Comparison of ENCODE assay signal across 8 mouse cellular contexts in genomic region chr5:130254164-130255016, GRCm38 (mm10). TPM values are rescaled to one million over a fixed set of nuclear protein-coding genes. Genes with fewer than 3 reads are reported as not detected.
DNase-seq lines count a peak whose midpoint lies in the region; ATAC-seq and TF ChIP-seq lines count a peak whose summit lies in the region.

No protein-coding gene starts in this region.

- TF ChIP-seq EP300 in heart, postnatal 0 days (IDR thresholded peaks at IDR 0.05; ENCODE audit: low read depth): no peak

- ATAC-seq in heart, postnatal 0 days (ENCODE audit: insufficient read depth, low read depth): no peak
- ATAC-seq in limb, embryonic 14.5 days (ENCODE audit: low FRiP score, low read depth): no peak
- no peak for ATAC-seq in midbrain, embryonic 15.5 days (replicated peaks)

- H3K27ac ChIP-seq in heart, postnatal 0 days (ENCODE audit: low read depth): peak overlapping the region; percentile 87
- peak overlapping the region; percentile 71 for H3K27ac ChIP-seq in limb, embryonic 14.5 days (replicated peaks; ENCODE audit: low read depth, low read length)
- peak overlapping the region; percentile 86 for H3K27ac ChIP-seq in midbrain, embryonic 15.5 days

- 6% methylated on average over 19 of the region's 19 CpGs for WGBS in heart, postnatal 0 days
- WGBS in limb, embryonic 14.5 days: 16% methylated on average over 19 of the region's 19 CpGs
- 21% methylated on average over 19 of the region's 19 CpGs for WGBS in midbrain, embryonic 15.5 days

- DNase-seq in adrenal gland, postnatal 10 days: peak; percentile 24
- DNase-seq in adrenal gland, postnatal 4 days (ENCODE audit: low spot score in 2 of 2): no peak
- DNase-seq in 416B (ENCODE audit: low read depth): peak; percentile 71
- DNase-seq in embryo, embryonic 10.5 days (ENCODE audit: low spot score): peak; percentile 71
- peak; percentile 86 for DNase-seq in heart, postnatal 0 days (ENCODE audit: low spot score)
- DNase-seq in limb, embryonic 14.5 days (ENCODE audit: low spot score): peak; percentile 76
- DNase-seq in layer of hippocampus, postnatal 10 days (ENCODE audit: low spot score in 2 of 2): no peak

- peak overlapping the region; percentile 72 for H3K4me3 ChIP-seq in heart, postnatal 0 days (ENCODE audit: low read depth, low read length)
- H3K4me3 ChIP-seq in limb, embryonic 14.5 days (replicated peaks; ENCODE audit: low read length): peak overlapping the region; percentile 75
- peak overlapping the region; percentile 89 for H3K4me3 ChIP-seq in midbrain, embryonic 15.5 days

- no peaks in the 10 kb centered on the region for H3K27me3 ChIP-seq in heart, postnatal 0 days (ENCODE audit: control insufficient read depth, insufficient read depth, low read length)
- H3K27me3 ChIP-seq in limb, embryonic 14.5 days (ENCODE audit: control insufficient read depth, insufficient read depth, low read length): no peaks in the 10 kb centered on the region
- no peaks in the 10 kb centered on the region for H3K27me3 ChIP-seq in midbrain, embryonic 15.5 days (replicated peaks)

- peak overlapping the region; percentile 79 for H3K9ac ChIP-seq in heart, postnatal 0 days (replicated peaks; ENCODE audit: low read depth, low read length)
- peak overlapping the region; percentile 72 for H3K9ac ChIP-seq in limb, embryonic 14.5 days (ENCODE audit: low read depth, low read length, severe bottlenecking)
- peak overlapping the region; percentile 88 for H3K9ac ChIP-seq in midbrain, embryonic 15.5 days

- TF ChIP-seq POLR2A in limb, embryonic 14.5 days (IDR thresholded peaks at IDR 0.05; ENCODE audit: borderline replicate concordance, extremely low read depth, insufficient read depth, insufficient read length): no peak

- TF ChIP-seq CTCF in heart, postnatal 0 days (IDR thresholded peaks at IDR 0.05; ENCODE audit: low read depth): peak; percentile 56

- peaks cover 6% of the 10 kb centered on the region for H3K4me1 ChIP-seq in heart, postnatal 0 days (ENCODE audit: control insufficient read depth, insufficient read depth)
- peaks cover 9% of the 10 kb centered on the region for H3K4me1 ChIP-seq in limb, embryonic 14.5 days (ENCODE audit: control insufficient read depth, insufficient read depth, low read length)
- peaks cover 28% of the 10 kb centered on the region for H3K4me1 ChIP-seq in midbrain, embryonic 15.5 days

- H3K36me3 ChIP-seq in heart, postnatal 0 days (replicated peaks; ENCODE audit: control insufficient read depth, insufficient read depth, low read length): peaks cover 43% of the 10 kb centered on the region
- peaks cover 43% of the 10 kb centered on the region for H3K36me3 ChIP-seq in limb, embryonic 14.5 days (ENCODE audit: control insufficient read depth, insufficient read depth, low read length)
- peaks cover 36% of the 10 kb centered on the region for H3K36me3 ChIP-seq in midbrain, embryonic 15.5 days (replicated peaks)

- H3K9me3 ChIP-seq in heart, postnatal 0 days (replicated peaks; ENCODE audit: control insufficient read depth, low read length): no peaks in the 10 kb centered on the region
- H3K9me3 ChIP-seq in limb, embryonic 14.5 days (ENCODE audit: control insufficient read depth, low read length): no peaks in the 10 kb centered on the region
- H3K9me3 ChIP-seq in midbrain, embryonic 15.5 days: no peaks in the 10 kb centered on the region

- H3K4me2 ChIP-seq in heart, postnatal 0 days (ENCODE audit: low read depth, low read length): peak overlapping the region; percentile 69
- peak overlapping the region; percentile 63 for H3K4me2 ChIP-seq in limb, embryonic 14.5 days (replicated peaks; ENCODE audit: low read depth, low read length, severe bottlenecking)
- H3K4me2 ChIP-seq in midbrain, embryonic 15.5 days: peak overlapping the region; percentile 80

RNA-seq across cellular contexts. Expression of gene Sbds, which starts 0.9 kb away (rescaled TPM):
- total RNA-seq in adrenal gland, postnatal 10 days (2021): 10 to 100 TPM; 65.6 to 68.5 TPM
- 10 to 100 TPM; 74.2 to 77.0 TPM for total RNA-seq in adrenal gland, postnatal 4 days (2021)
- 8.6 and 15.7 TPM in 2 replicates for total RNA-seq in heart, postnatal 0 days (2014; rRNA removed; ENCODE audit: low replicate concordance)
- polyA plus RNA-seq in heart, postnatal 0 days (2015; fragmentation: Nextera tagmentation; extraction: Ambion mirVana): 56.9 and 57.6 TPM in 2 replicates
- 31.3 and 51.9 TPM in 2 replicates for polyA plus RNA-seq in limb, embryonic 14.5 days (2012; rRNA removed)
- 48.2 and 50.8 TPM in 2 replicates for polyA plus RNA-seq in limb, embryonic 14.5 days (2014; fragmentation: Nextera tagmentation; extraction: Ambion mirVana)
- polyA plus RNA-seq in midbrain, embryonic 15.5 days (2015; fragmentation: Nextera tagmentation; extraction: Ambion mirVana): 48.5 and 55.1 TPM in 2 replicates
- 10 to 100 TPM; 50.5 to 53.1 TPM for total RNA-seq in layer of hippocampus, postnatal 10 days (2021)

RNA-seq across cellular contexts. Expression of gene Tyw1, which starts 1.0 kb away (rescaled TPM):
- total RNA-seq in adrenal gland, postnatal 10 days (2021): 10 to 100 TPM; 17.8 to 21.4 TPM
- total RNA-seq in adrenal gland, postnatal 4 days (2021): 10 to 100 TPM; 25.3 to 25.7 TPM
- 7.0 and 18.9 TPM in 2 replicates for total RNA-seq in heart, postnatal 0 days (2014; rRNA removed; ENCODE audit: low replicate concordance)
- 11.1 and 11.6 TPM in 2 replicates for polyA plus RNA-seq in heart, postnatal 0 days (2015; fragmentation: Nextera tagmentation; extraction: Ambion mirVana)
- 14.7 and 15.3 TPM in 2 replicates for polyA plus RNA-seq in limb, embryonic 14.5 days (2012; rRNA removed)
- polyA plus RNA-seq in limb, embryonic 14.5 days (2014; fragmentation: Nextera tagmentation; extraction: Ambion mirVana): 25.3 and 29.0 TPM in 2 replicates
- 22.7 and 22.9 TPM in 2 replicates for polyA plus RNA-seq in midbrain, embryonic 15.5 days (2015; fragmentation: Nextera tagmentation; extraction: Ambion mirVana)
- total RNA-seq in layer of hippocampus, postnatal 10 days (2021): 10 to 100 TPM; 16.9 to 18.4 TPM

RNA-seq across cellular contexts. Expression of gene Tmem248, which starts 37.5 kb away (rescaled TPM):
- 10 to 100 TPM; 48.6 to 54.3 TPM for total RNA-seq in adrenal gland, postnatal 10 days (2021)
- total RNA-seq in adrenal gland, postnatal 4 days (2021): 10 to 100 TPM; 56.0 to 61.9 TPM
- total RNA-seq in heart, postnatal 0 days (2014; rRNA removed; ENCODE audit: low replicate concordance): 31.9 and 38.1 TPM in 2 replicates
- 23.9 and 24.5 TPM in 2 replicates for polyA plus RNA-seq in heart, postnatal 0 days (2015; fragmentation: Nextera tagmentation; extraction: Ambion mirVana)
- 36.1 and 41.1 TPM in 2 replicates for polyA plus RNA-seq in limb, embryonic 14.5 days (2012; rRNA removed)
- 42.2 and 49.6 TPM in 2 replicates for polyA plus RNA-seq in limb, embryonic 14.5 days (2014; fragmentation: Nextera tagmentation; extraction: Ambion mirVana)
- polyA plus RNA-seq in midbrain, embryonic 15.5 days (2015; fragmentation: Nextera tagmentation; extraction: Ambion mirVana): 26.2 and 27.6 TPM in 2 replicates
- total RNA-seq in layer of hippocampus, postnatal 10 days (2021): 10 to 100 TPM; 36.1 to 37.0 TPM

Comparison
In these comparisons a context has a peak if more than half of its experiments do, and no peak if none do; other contexts are left out.
1. DNase-seq: peak in adrenal gland, postnatal 10 days (single experiment), 416B (single experiment), embryo, embryonic 10.5 days (single experiment), heart, postnatal 0 days (single experiment) and limb, embryonic 14.5 days (single experiment); none in adrenal gland, postnatal 4 days (0 of 2) and layer of hippocampus, postnatal 10 days (0 of 2).
2. Peak in every context shown above with its lines, with median percentiles within 50 percentile points of each other: H3K27ac ChIP-seq, H3K4me2 ChIP-seq, H3K4me3 ChIP-seq and H3K9ac ChIP-seq.